Mouse (Mus musculus): ENCODE data around the gene Tmbim1. TPM values are rescaled to one million over a fixed set of nuclear protein-coding genes. Genes with fewer than 3 reads are reported as not detected.

The Tmbim1 gene
- polyA plus RNA-seq, 2 experiments, result 41.7 to 48.0 TPM

DNA sequence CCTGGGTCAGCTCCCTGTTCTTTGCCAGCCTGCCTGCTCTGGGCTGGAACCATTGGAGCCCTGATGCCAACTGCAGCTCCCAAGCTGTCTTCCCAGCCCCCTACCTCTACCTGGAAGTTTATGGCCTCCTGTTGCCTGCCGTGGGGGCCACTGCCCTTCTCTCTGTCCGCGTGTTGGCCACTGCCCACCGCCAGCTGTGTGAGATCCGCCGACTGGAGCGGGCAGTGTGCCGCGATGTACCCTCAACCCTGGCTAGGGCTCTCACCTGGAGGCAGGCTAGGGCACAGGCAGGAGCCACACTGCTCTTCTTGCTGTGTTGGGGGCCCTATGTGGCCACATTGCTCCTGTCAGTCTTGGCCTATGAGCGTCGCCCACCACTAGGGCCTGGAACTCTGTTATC, 26.4 kb downstream of the Tmbim1 start:
- no peak overlapping the region for H3K9ac ChIP-seq (ENCODE audit: low read depth, low read length, severe bottlenecking)

DNA sequence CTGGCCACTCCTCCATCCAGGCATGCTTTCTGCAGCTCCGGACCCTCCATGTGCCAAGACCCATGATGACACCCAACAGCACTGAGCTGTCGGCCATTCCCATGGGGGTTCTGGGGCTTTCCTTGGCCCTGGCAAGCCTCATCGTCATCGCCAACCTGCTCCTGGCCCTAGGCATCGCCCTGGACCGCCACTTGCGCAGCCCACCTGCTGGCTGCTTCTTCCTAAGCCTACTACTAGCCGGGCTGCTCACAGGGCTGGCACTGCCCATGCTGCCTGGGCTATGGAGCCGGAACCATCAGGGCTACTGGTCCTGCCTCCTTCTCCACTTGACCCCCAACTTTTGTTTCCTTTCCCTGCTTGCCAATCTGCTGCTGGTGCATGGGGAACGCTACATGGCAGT, 26.9 kb downstream of the Tmbim1 start, which contains the start of gene Gpbar1:
Gene Gpbar1 (plus strand): TSS at position 13 of the 400 bp plus-strand sequence.
- ATAC-seq (ENCODE audit: low FRiP score, low read depth) (no peak), DNase-seq (ENCODE audit: low spot score) (no peak)
- Histone ChIP-seq H3K36me3 (ENCODE audit: control insufficient read depth, insufficient read depth, low read length) (peaks cover 43% of the 10 kb centered on the region), H3K4me2 (replicated peaks; ENCODE audit: low read depth, low read length, severe bottlenecking) (no peak within 1 kb of the TSS), H3K27ac (replicated peaks; ENCODE audit: low read depth, low read length) (no peak within 1 kb of the TSS), H3K4me3 (replicated peaks; ENCODE audit: low read length) (no peak within 1 kb of the TSS), H3K27me3 (ENCODE audit: control insufficient read depth, insufficient read depth, low read length) (no peaks in the 10 kb centered on the region), H3K9ac (ENCODE audit: low read depth, low read length, severe bottlenecking) (no peak within 1 kb of the TSS), H3K4me1 (ENCODE audit: control insufficient read depth, insufficient read depth, low read length) (peaks cover under 1% of the 10 kb centered on the region), H3K9me3 (ENCODE audit: control insufficient read depth, low read length) (no peaks in the 10 kb centered on the region)
- WGBS, result 90% methylated on average over 10 of the region's 10 CpGs
- no peak for TF ChIP-seq POLR2A (IDR thresholded peaks at IDR 0.05; ENCODE audit: borderline replicate concordance, extremely low read depth, insufficient read depth, insufficient read length)

More for the DNA sequence above, 26.4 kb downstream of the Tmbim1 start:
- no peaks in the 10 kb centered on the region for H3K27me3 ChIP-seq (ENCODE audit: control insufficient read depth, insufficient read depth, low read length)
- DNase-seq (ENCODE audit: low spot score) (no peak), ATAC-seq (ENCODE audit: low FRiP score, low read depth) (no peak)
- H3K27ac ChIP-seq (replicated peaks; ENCODE audit: low read depth, low read length), result no peak overlapping the region
- peaks cover 3% of the 10 kb centered on the region for H3K4me1 ChIP-seq (ENCODE audit: control insufficient read depth, insufficient read depth, low read length)
- no peak for TF ChIP-seq POLR2A (IDR thresholded peaks at IDR 0.05; ENCODE audit: borderline replicate concordance, extremely low read depth, insufficient read depth, insufficient read length)
- 90% methylated on average over 11 of the region's 11 CpGs for WGBS
- peaks cover 43% of the 10 kb centered on the region for H3K36me3 ChIP-seq (ENCODE audit: control insufficient read depth, insufficient read depth, low read length)
- H3K4me2 ChIP-seq (replicated peaks; ENCODE audit: low read depth, low read length, severe bottlenecking), result no peak overlapping the region
- no peak overlapping the region for H3K4me3 ChIP-seq (replicated peaks; ENCODE audit: low read length)
- no peaks in the 10 kb centered on the region for H3K9me3 ChIP-seq (ENCODE audit: control insufficient read depth, low read length)

DNA sequence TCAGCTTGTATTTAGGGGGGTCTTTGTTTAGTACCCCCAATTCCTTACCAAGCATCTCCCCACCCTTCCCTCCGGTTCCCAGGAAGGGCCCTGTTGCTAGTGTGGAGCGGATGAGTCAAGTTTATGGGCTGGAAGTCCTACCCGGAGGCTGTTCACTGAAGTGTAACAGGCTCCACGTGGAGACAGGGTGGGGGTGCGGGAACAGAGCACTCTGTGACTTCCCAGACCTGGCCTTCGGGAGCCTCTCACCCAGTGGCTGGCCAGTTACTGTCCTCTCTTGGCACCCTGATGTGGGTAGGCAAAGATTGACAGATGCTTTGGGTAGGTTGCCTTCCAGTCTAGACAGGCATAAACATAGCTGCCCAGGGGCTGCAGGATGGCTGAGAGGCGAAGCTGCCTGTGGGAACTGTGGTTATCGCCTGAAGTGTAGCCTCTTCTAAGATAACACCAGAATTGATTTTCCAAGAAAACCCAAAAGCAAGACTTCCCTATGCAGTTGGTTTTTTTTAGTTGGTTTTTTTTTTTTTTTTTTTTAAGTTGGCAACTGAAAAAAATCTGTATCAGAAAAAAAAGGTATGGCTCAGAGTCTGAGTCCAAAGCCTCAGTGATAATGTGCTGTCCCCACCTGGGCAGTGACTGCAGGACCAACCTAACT, 27.4 kb downstream of the Tmbim1 start:
- no peak overlapping the region for H3K4me3 ChIP-seq (replicated peaks; ENCODE audit: low read length)
- no peaks in the 10 kb centered on the region for H3K9me3 ChIP-seq (ENCODE audit: control insufficient read depth, low read length)
- no peaks in the 10 kb centered on the region for H3K4me1 ChIP-seq (ENCODE audit: control insufficient read depth, insufficient read depth, low read length)
- H3K27ac ChIP-seq (replicated peaks; ENCODE audit: low read depth, low read length), result no peak overlapping the region
- no peaks in the 10 kb centered on the region for H3K27me3 ChIP-seq (ENCODE audit: control insufficient read depth, insufficient read depth, low read length)
- no peak for DNase-seq (ENCODE audit: low spot score)
- TF ChIP-seq POLR2A (IDR thresholded peaks at IDR 0.05; ENCODE audit: borderline replicate concordance, extremely low read depth, insufficient read depth, insufficient read length), result no peak
- peaks cover 40% of the 10 kb centered on the region for H3K36me3 ChIP-seq (ENCODE audit: control insufficient read depth, insufficient read depth, low read length)
- WGBS, result 46% methylated on average over 8 of the region's 8 CpGs
- no peak overlapping the region for H3K4me2 ChIP-seq (replicated peaks; ENCODE audit: low read depth, low read length, severe bottlenecking)
- ATAC-seq (ENCODE audit: low FRiP score, low read depth), result no peak
- no peak overlapping the region for H3K9ac ChIP-seq (ENCODE audit: low read depth, low read length, severe bottlenecking)

DNA sequence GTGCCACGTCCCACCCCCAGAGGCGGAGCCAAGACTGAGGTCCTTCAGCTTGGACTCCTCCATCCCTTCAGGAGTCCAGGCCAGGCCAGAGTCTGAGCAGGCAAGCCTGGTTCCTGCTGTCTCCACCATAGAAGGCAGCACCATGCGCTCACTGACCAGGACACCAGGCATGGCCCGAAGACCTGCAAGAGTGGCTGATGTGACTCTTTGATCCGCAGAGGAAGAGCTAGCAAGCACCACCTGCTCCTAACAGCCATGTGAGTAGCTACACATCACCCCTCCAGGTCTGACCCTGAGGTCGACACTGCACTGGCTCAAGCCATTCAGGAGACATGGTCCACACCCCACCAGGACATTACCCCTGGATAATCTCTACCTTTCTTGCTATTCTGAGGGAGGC, 28.4 kb downstream of the Tmbim1 start:
- Histone ChIP-seq H3K4me1 (ENCODE audit: control insufficient read depth, insufficient read depth, low read length) (no peaks in the 10 kb centered on the region), H3K27ac (replicated peaks; ENCODE audit: low read depth, low read length) (no peak overlapping the region), H3K4me3 (replicated peaks; ENCODE audit: low read length) (no peak overlapping the region), H3K9me3 (ENCODE audit: control insufficient read depth, low read length) (no peaks in the 10 kb centered on the region), H3K9ac (ENCODE audit: low read depth, low read length, severe bottlenecking) (no peak overlapping the region), H3K36me3 (ENCODE audit: control insufficient read depth, insufficient read depth, low read length) (peaks cover 31% of the 10 kb centered on the region), H3K27me3 (ENCODE audit: control insufficient read depth, insufficient read depth, low read length) (no peaks in the 10 kb centered on the region), H3K4me2 (replicated peaks; ENCODE audit: low read depth, low read length, severe bottlenecking) (no peak overlapping the region)
- 64% methylated on average over 6 of the region's 6 CpGs for WGBS
- TF ChIP-seq POLR2A (IDR thresholded peaks at IDR 0.05; ENCODE audit: borderline replicate concordance, extremely low read depth, insufficient read depth, insufficient read length), result no peak
- no peak for DNase-seq (ENCODE audit: low spot score)
- no peak for ATAC-seq (ENCODE audit: low FRiP score, low read depth)

DNA sequence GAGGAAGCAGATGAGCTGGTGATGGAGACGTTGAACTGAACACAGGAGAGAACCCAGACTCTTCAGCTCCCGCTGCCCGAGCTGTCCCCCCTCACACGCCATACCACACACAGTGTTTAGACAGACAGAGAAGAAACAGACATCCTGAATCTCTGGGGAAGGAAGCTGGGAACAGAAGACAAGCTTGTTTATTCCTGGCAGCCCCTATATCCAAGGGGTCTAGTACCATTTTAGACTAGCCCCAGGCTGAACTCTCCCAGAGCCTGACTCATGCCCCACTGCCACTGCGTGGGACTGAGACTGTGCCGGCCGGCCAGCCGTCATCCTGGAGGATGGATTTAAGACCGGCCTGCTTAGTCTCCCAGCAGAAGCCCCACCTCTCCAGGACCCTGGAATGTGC, 30.4 kb downstream of the Tmbim1 start:
- ATAC-seq (ENCODE audit: low FRiP score, low read depth), result no peak

More for the DNA sequence above, 30.4 kb downstream of the Tmbim1 start:
- Histone ChIP-seq H3K9me3 (ENCODE audit: control insufficient read depth, low read length) (no peaks in the 10 kb centered on the region), H3K27ac (replicated peaks; ENCODE audit: low read depth, low read length) (no peak overlapping the region), H3K27me3 (ENCODE audit: control insufficient read depth, insufficient read depth, low read length) (no peaks in the 10 kb centered on the region), H3K4me2 (replicated peaks; ENCODE audit: low read depth, low read length, severe bottlenecking) (no peak overlapping the region), H3K4me3 (replicated peaks; ENCODE audit: low read length) (no peak overlapping the region), H3K9ac (ENCODE audit: low read depth, low read length, severe bottlenecking) (no peak overlapping the region), H3K4me1 (ENCODE audit: control insufficient read depth, insufficient read depth, low read length) (no peaks in the 10 kb centered on the region), H3K36me3 (ENCODE audit: control insufficient read depth, insufficient read depth, low read length) (peaks cover 10% of the 10 kb centered on the region)
- TF ChIP-seq POLR2A (IDR thresholded peaks at IDR 0.05; ENCODE audit: borderline replicate concordance, extremely low read depth, insufficient read depth, insufficient read length), result no peak
- WGBS, result 7% methylated on average over 9 of the region's 9 CpGs
- DNase-seq (ENCODE audit: low spot score), result no peak
